Mouse (Mus musculus): ENCODE results near the gene Ttc39a.
"Not testable (repeated sequence)": the region's sequence is repeated elsewhere in the genome, so short reads cannot be mapped to it uniquely, and the experiment has no call there.

Gene Ttc39a

GRCm38 (mm10) chr4:109406486-109407175, at the start of gene Ttc39a:
Gene Ttc39a, plus strand, starts transcription at chr4:109406623.
- CTCF ChIA-PET = no interaction called here

GRCm38 (mm10) chr4:109378107-109378506, 28.3 kb upstream of the Ttc39a start:
- CTCF ChIA-PET = no interaction called here

- CTCF ChIA-PET = no interaction called here
These were observed 24.0 kb upstream of the Ttc39a start for GRCm38 (mm10) chr4:109382457-109382856.

GRCm38 (mm10) chr4:109385599-109385998, 20.8 kb upstream of the Ttc39a start:
- CTCF ChIA-PET = no interaction called here

GRCm38 (mm10) chr4:109393229-109393779, 13.1 kb upstream of the Ttc39a start:
- CTCF ChIA-PET = no interaction called here

GRCm38 (mm10) chr4:109393902-109394301, 12.5 kb upstream of the Ttc39a start:
- CTCF ChIA-PET = no interaction called here

GRCm38 (mm10) chr4:109394314-109395074, 11.9 kb upstream of the Ttc39a start:
- CTCF ChIA-PET = no interaction called here

- CTCF ChIA-PET = interaction anchor here (0.7 kb wide), 1 partner anchor 13 kb away, joined by 3 read pairs; no protein-coding TSS in a partner anchor
These were observed 6.0 kb upstream of the Ttc39a start for GRCm38 (mm10) chr4:109400366-109400980.

- CTCF ChIA-PET = interaction anchor here (0.7 kb wide), 1 partner anchor 13 kb away, joined by 3 read pairs; no protein-coding TSS in a partner anchor
These were observed 5.2 kb upstream of the Ttc39a start for GRCm38 (mm10) chr4:109401176-109401689.

- CTCF ChIA-PET = not testable (repeated sequence)
These were observed 1.5 kb upstream of the Ttc39a start for GRCm38 (mm10) chr4:109404908-109405307.

- CTCF ChIA-PET = no interaction called here
These were observed 1.0 kb upstream of the Ttc39a start for GRCm38 (mm10) chr4:109405415-109405814.

GRCm38 (mm10) chr4:109406054-109406485, 353 bp upstream of the Ttc39a start:
- CTCF ChIA-PET = no interaction called here

- CTCF ChIA-PET = interaction anchor here (0.6 kb wide), 1 partner anchor 27 kb away, joined by 5 read pairs; no protein-coding TSS in a partner anchor
These were observed 725 bp downstream of the Ttc39a start for GRCm38 (mm10) chr4:109407176-109407520.

- CTCF ChIA-PET = interaction anchor here (0.6 kb wide), 1 partner anchor 27 kb away, joined by 5 read pairs; no protein-coding TSS in a partner anchor
These were observed 1.5 kb downstream of the Ttc39a start for GRCm38 (mm10) chr4:109407701-109408485.

GRCm38 (mm10) chr4:109410681-109411376, 4.4 kb downstream of the Ttc39a start:
- CTCF ChIA-PET = no interaction called here

GRCm38 (mm10) chr4:109411377-109411967, 5.0 kb downstream of the Ttc39a start:
- CTCF ChIA-PET = no interaction called here

GRCm38 (mm10) chr4:109412233-109412632, 5.8 kb downstream of the Ttc39a start:
- CTCF ChIA-PET = no interaction called here

- CTCF ChIA-PET = no interaction called here
These were observed 11.6 kb downstream of the Ttc39a start for GRCm38 (mm10) chr4:109417998-109418397.

- CTCF ChIA-PET = no interaction called here
These were observed 12.6 kb downstream of the Ttc39a start for GRCm38 (mm10) chr4:109419017-109419416.

GRCm38 (mm10) chr4:109419563-109419962, 13.1 kb downstream of the Ttc39a start:
- CTCF ChIA-PET = no interaction called here
